Mouse (Mus musculus) CH12.LX (cell line): ENCODE measurements around the gene Agbl3.

Source experiments
- CTCF ChIP-seq, 2 experiments: IDR thresholded peaks in 1 of 2; conservative IDR thresholded peaks in 1 of 2; 2 replicates each; pipeline ENCODE4 v1.5.1; 2011 to 2012; ENCODE audit warnings: low read depth in 2 of 2, low read length in 2 of 2, improper control_type of control experiment in 1 of 2, inconsistent platforms in 1 of 2, mild to moderate bottlenecking in 1 of 2, moderate library complexity in 1 of 2
- EP300 ChIP-seq: IDR thresholded peaks from 2 replicates; pipeline ENCODE4 v1.6.1; 2011; ENCODE audit warnings: low read length, improper control_type of control experiment
- ETS1 ChIP-seq: conservative IDR thresholded peaks from 2 replicates; pipeline ENCODE4 v1.6.1; 2012; ENCODE audit warnings: low read depth, mild to moderate bottlenecking, inconsistent platforms, low read length, improper control_type of control experiment, moderate library complexity
- MAFK ChIP-seq: IDR thresholded peaks from 2 replicates; pipeline ENCODE4 v1.6.1; 2011; ENCODE audit warnings: low read length, improper control_type of control experiment; ENCODE audit not compliant: insufficient replicate concordance
- MXI1 ChIP-seq: IDR thresholded peaks from 2 replicates; pipeline ENCODE4 v1.6.1; 2011; ENCODE audit warnings: mild to moderate bottlenecking, low read depth, low read length, improper control_type of control experiment
- MYC ChIP-seq: IDR thresholded peaks from 2 replicates; pipeline ENCODE4 v1.6.1; 2011; ENCODE audit warnings: low read depth, mild to moderate bottlenecking, improper control_type of control experiment, low read length
- POLR2AphosphoS2 ChIP-seq: IDR thresholded peaks from 2 replicates; pipeline ENCODE4 v1.6.1; 2011; ENCODE audit warnings: low read depth, low read length, improper control_type of control experiment
- RAD21 ChIP-seq: IDR thresholded peaks from 2 replicates; pipeline ENCODE4 v1.6.1; 2011; ENCODE audit warnings: low read depth, mild to moderate bottlenecking, low read length, improper control_type of control experiment, moderate library complexity
- USF1 ChIP-seq: IDR thresholded peaks from 2 replicates; pipeline ENCODE4 v1.6.1; 2014; ENCODE audit warnings: low read depth, mild to moderate bottlenecking, inconsistent platforms, low read length, improper control_type of control experiment
- ZKSCAN1 ChIP-seq: IDR thresholded peaks from 2 replicates; pipeline ENCODE4 v1.6.1; 2012; ENCODE audit warnings: low read depth, inconsistent platforms, low read length, improper control_type of control experiment, borderline replicate concordance

DNA sequence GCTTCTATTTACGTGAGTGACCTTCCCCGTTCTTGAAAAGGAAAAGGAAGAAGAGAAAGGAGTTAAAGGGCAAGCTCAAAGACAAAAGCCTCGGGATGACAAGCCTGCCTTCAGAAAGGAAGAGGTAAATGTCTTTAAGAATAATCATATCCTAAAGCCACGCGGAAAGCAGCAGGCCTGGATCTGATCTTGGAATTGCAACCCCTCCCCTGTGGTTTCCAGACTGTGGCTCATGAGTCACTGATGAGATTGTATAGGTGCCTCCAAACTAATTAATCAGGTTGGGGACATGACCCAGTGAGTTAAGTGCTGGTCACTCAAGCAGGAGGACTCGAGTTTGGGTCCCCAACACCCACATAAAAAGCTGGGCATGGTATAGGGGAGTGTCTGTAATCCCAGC, 32.4 kb upstream of the Agbl3 start:
- no peak for TF ChIP-seq ZKSCAN1
- TF ChIP-seq ETS1 = no peak
- no peak for TF ChIP-seq POLR2AphosphoS2
- TF ChIP-seq MAFK = no peak
- TF ChIP-seq MXI1 = no peak
- no peak for TF ChIP-seq CTCF (conservative IDR thresholded peaks at IDR 0.05 in 1 of 2, IDR thresholded peaks at IDR 0.05 in 1 of 2; ENCODE audit: low read depth in 2 of 2, low read length in 2 of 2)
- no peak for TF ChIP-seq EP300
- no peak for TF ChIP-seq MYC
- TF ChIP-seq RAD21 = no peak
- no peak for TF ChIP-seq USF1
